Comparison of ENCODE assay signal across 9 mouse cellular contexts in genomic region chr5:23993553-23993894, GRCm38 (mm10). TPM values are rescaled to one million over a fixed set of nuclear protein-coding genes. Genes with fewer than 3 reads are reported as not detected.
A peak's percentile ranks its signal among the peaks of the same experiment; 100 is the strongest.
DNase-seq lines count a peak whose midpoint lies in the region; ATAC-seq and TF ChIP-seq lines count a peak whose summit lies in the region.
"Had no signal": no experiment of that assay in that cellular context is flagged by ENCODE, and none has a peak within 500 bp of the region (broad histone marks: within the 10 kb centered on the region; RNA-seq: fewer than 3 reads in every experiment).

No protein-coding gene starts in this region.

- peaks cover 8% of the 10 kb centered on the region; the same call in 1 of the 2 replicates for H3K4me1 ChIP-seq in heart, embryonic 10.5 days
- no peaks in the 10 kb centered on the region for H3K4me1 ChIP-seq in lung, postnatal 0 days (ENCODE audit: insufficient read depth, low read depth, low read length)
- H3K4me1 ChIP-seq in limb, embryonic 13.5 days, result peaks cover 33% of the 10 kb centered on the region

- no peaks in the 10 kb centered on the region for H3K27me3 ChIP-seq in heart, embryonic 10.5 days (ENCODE audit: insufficient read depth, poor library complexity, severe bottlenecking)
- no peaks in the 10 kb centered on the region for H3K27me3 ChIP-seq in lung, postnatal 0 days (replicated peaks; ENCODE audit: insufficient read depth, low read length)
- H3K27me3 ChIP-seq in limb, embryonic 13.5 days, result no peaks in the 10 kb centered on the region

- no peak overlapping the region for H3K4me3 ChIP-seq in heart, embryonic 10.5 days
- H3K4me3 ChIP-seq in lung, postnatal 0 days (ENCODE audit: low read depth, low read length), result no peak overlapping the region
- H3K4me3 ChIP-seq in limb, embryonic 13.5 days, result no peak overlapping the region

- no peaks in the 10 kb centered on the region for H3K9me3 ChIP-seq in heart, embryonic 10.5 days
- H3K9me3 ChIP-seq in lung, postnatal 0 days (ENCODE audit: low read length), result no peaks in the 10 kb centered on the region
- H3K9me3 ChIP-seq in limb, embryonic 13.5 days, result no peaks in the 10 kb centered on the region

- no peak for DNase-seq in heart, embryonic 10.5 days (ENCODE audit: low spot score)
- no peak for DNase-seq in heart, postnatal 14 days
- no peak for DNase-seq in lung, postnatal 0 days (ENCODE audit: low spot score)
- DNase-seq in lung, adult 18-20 months, result no peak
- no peak for DNase-seq in ovary, postnatal 14 days (ENCODE audit: low spot score)
- no peak for DNase-seq in cerebellum, adult 8-10 months
- DNase-seq: cerebellum, adult 11-12 months had no signal

- 71% methylated on average over 2 of the region's 2 CpGs for WGBS in heart, embryonic 10.5 days
- 22% methylated on average over 2 of the region's 2 CpGs for WGBS in lung, postnatal 0 days
- 23% methylated on average over 2 of the region's 2 CpGs for WGBS in limb, embryonic 13.5 days

- intact Hi-C loops in heart, postnatal 14 days (cut with DNase I), result loop anchor here (2.0 kb wide), 1 partner anchor 17 kb away; no protein-coding TSS in a partner anchor

- H3K4me2 ChIP-seq in lung, postnatal 0 days (replicated peaks; ENCODE audit: low read depth, low read length), result no peak overlapping the region
- H3K4me2 ChIP-seq in limb, embryonic 13.5 days (replicated peaks), result peak overlapping the region; percentile 12; the same call in 1 of the 2 replicates

- no peak overlapping the region for H3K9ac ChIP-seq in lung, postnatal 0 days (replicated peaks; ENCODE audit: low read depth)
- no peak overlapping the region for H3K9ac ChIP-seq in limb, embryonic 13.5 days

- no peak for TF ChIP-seq CTCF in lung, postnatal 0 days (IDR thresholded peaks at IDR 0.05)

- ATAC-seq in lung, postnatal 0 days, result no peak
- ATAC-seq in limb, embryonic 13.5 days (ENCODE audit: low FRiP score, low read depth), result peak; percentile 65; the same call in 1 of the 2 replicates
- no peak for ATAC-seq in monocyte, adult 5-6 weeks (replicated peaks; ENCODE audit: insufficient number of reproducible peaks, low FRiP score, low TSS enrichment, poor library complexity, severe bottlenecking)

- TF ChIP-seq EP300 in lung, postnatal 0 days (IDR thresholded peaks at IDR 0.05), result no peak

- peak overlapping the region; percentile 62; the same call in 1 of the 2 replicates for H3K27ac ChIP-seq in heart, embryonic 10.5 days
- 0 out of 2 replicates have a peak overlapping the region, but pooled peaks have one; percentile 28 for H3K27ac ChIP-seq in lung, postnatal 0 days (ENCODE audit: low read length)
- H3K27ac ChIP-seq in limb, embryonic 13.5 days, result peak overlapping the region; percentile 83

- peaks cover under 1% of the 10 kb centered on the region; the same call in 1 of the 2 replicates for H3K36me3 ChIP-seq in heart, embryonic 10.5 days
- no peaks in the 10 kb centered on the region for H3K36me3 ChIP-seq in lung, postnatal 0 days (ENCODE audit: insufficient read depth, low read length)
- peaks cover 1% of the 10 kb centered on the region; the same call in 1 of the 2 replicates for H3K36me3 ChIP-seq in limb, embryonic 13.5 days

RNA-seq across cellular contexts. Expression of gene Fam126a, which starts 37.0 kb away (rescaled TPM):
- 27.5 and 39.7 TPM in 2 replicates for polyA plus RNA-seq in heart, embryonic 10.5 days (2016; fragmentation: Nextera tagmentation; extraction: Ambion mirVana)
- 10 to 100 TPM; 46.8 to 59.4 TPM for total RNA-seq in heart, postnatal 14 days (2021)
- polyA plus RNA-seq in lung, postnatal 0 days (2015; fragmentation: Nextera tagmentation; extraction: Ambion mirVana), result 11.5 and 12.4 TPM in 2 replicates
- 27.7 and 33.8 TPM in 2 replicates for polyA plus RNA-seq in limb, embryonic 13.5 days (2015; fragmentation: Nextera tagmentation; extraction: Ambion mirVana)
- 46.7 to 57.4 TPM (median 49.3 TPM) in 3 replicates for total RNA-seq in monocyte, adult 5-6 weeks (2017)

Comparison
In these comparisons a context has a peak if more than half of its experiments do, and no peak if none do; other contexts are left out.
1. H3K27ac ChIP-seq: peak in every context shown above with its lines; median percentile 83 in limb, embryonic 13.5 days; 62 in heart, embryonic 10.5 days; 28 in lung, postnatal 0 days.